Mouse (Mus musculus) heart, postnatal 0 days (tissue): ENCODE results near the gene Dgkz.

Experiments
- CTCF ChIP-seq: IDR thresholded peaks from 2 replicates; pipeline ENCODE4 v1.5.1; 2016; ENCODE audit warnings: antibody characterized with exemption, control low read depth, low read depth
- EP300 ChIP-seq: IDR thresholded peaks from 2 replicates; pipeline ENCODE4 v1.6.1; 2016; ENCODE audit warnings: antibody characterized with exemption, low read depth

DNA sequence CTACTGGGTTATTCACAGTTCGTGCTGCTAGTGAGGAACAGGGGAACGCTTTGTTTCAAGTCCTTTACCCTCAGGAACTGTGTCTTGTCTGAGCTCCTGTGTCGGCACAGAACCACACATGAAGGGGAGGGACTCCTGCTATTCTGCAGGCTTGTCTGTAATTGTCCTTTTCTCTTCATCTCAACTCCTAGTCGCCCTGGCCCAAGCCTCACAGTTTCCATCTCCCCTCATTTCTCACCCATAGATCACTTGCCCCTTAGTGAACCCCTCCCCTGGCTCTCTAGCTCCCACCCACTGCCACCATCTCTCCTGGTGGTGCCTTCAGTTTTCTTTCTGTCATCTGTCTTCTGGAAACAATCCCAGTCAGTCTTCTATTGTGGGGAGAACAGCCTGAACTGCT is 4.6 kb upstream of the Dgkz start:
- TF ChIP-seq CTCF (no peak), EP300 (no peak)
